ENCODE assay signal across 8 mouse cellular contexts in genomic region chr4:33147825-33148224, GRCm38 (mm10). TPM values are rescaled to one million over a fixed set of nuclear protein-coding genes. Genes with fewer than 3 reads are reported as not detected.
DNase-seq lines count a peak whose midpoint lies in the region; ATAC-seq and TF ChIP-seq lines count a peak whose summit lies in the region.

No protein-coding gene starts in this region.

- 0% methylated on average over 2 of the region's 2 CpGs for WGBS in kidney, adult 2 months
- 10% methylated on average over 2 of the region's 2 CpGs for WGBS in kidney, embryonic 14.5 days

- no peak overlapping the region for H3K27ac ChIP-seq in kidney, adult 2 months (ENCODE audit: insufficient read depth, low read depth, low read length)
- no peak overlapping the region for H3K27ac ChIP-seq in kidney, embryonic 14.5 days (ENCODE audit: low read depth, low read length)

- no peak overlapping the region for H3K4me3 ChIP-seq in kidney, adult 2 months (ENCODE audit: insufficient read depth, low read depth, low read length)
- no peak overlapping the region for H3K4me3 ChIP-seq in kidney, embryonic 14.5 days (ENCODE audit: low read length)

- no peaks in the 10 kb centered on the region for H3K4me1 ChIP-seq in kidney, adult 2 months (ENCODE audit: control insufficient read depth, insufficient read depth, low read length)
- no peaks in the 10 kb centered on the region for H3K4me1 ChIP-seq in kidney, embryonic 14.5 days (ENCODE audit: control insufficient read depth, insufficient read depth, low read length)

- no peak for TF ChIP-seq POLR2A in kidney, adult 2 months (IDR thresholded peaks at IDR 0.05; ENCODE audit: low read depth, low read length)

- no peak overlapping the region for H3K4me2 ChIP-seq in kidney, embryonic 14.5 days (replicated peaks; ENCODE audit: low read depth, low read length)

- no peak for ATAC-seq in kidney, embryonic 14.5 days (ENCODE audit: low FRiP score, low TSS enrichment)

- 0 out of 2 replicates have a peak, but pooled peaks have one; percentile 13 for TF ChIP-seq CTCF in kidney, adult 2 months (conservative IDR thresholded peaks at IDR 0.05; ENCODE audit: insufficient read depth, insufficient read length, low read depth, low read length)

- no peaks in the 10 kb centered on the region for H3K27me3 ChIP-seq in kidney, adult 2 months (replicated peaks; ENCODE audit: control insufficient read depth, insufficient read depth, low read length)
- peaks cover 4% of the 10 kb centered on the region; the same call in 1 of the 2 replicates for H3K27me3 ChIP-seq in kidney, embryonic 14.5 days (ENCODE audit: control insufficient read depth, insufficient read depth, low read length)

- DNase-seq in kidney, adult 2 months, result peak; percentile 47
- peak; percentile 47 to 63 for DNase-seq in CD8-positive naive resting alpha-beta T cell, adult 2 months (ENCODE audit: low read depth in 2 of 2, low spot score in 2 of 2)
- peak; percentile 69 for DNase-seq in ZHBTc4 (ENCODE audit: low read depth, low spot score)
- DNase-seq in embryo, embryonic 11.5 days (ENCODE audit: low read depth, low spot score), result peak; percentile 30
- peak; percentile 8 for DNase-seq in layer of hippocampus, adult 9-11 months
- peak; percentile 77 for DNase-seq in retina, embryonic 14.5 days (ENCODE audit: low spot score)
- no peak for DNase-seq in Muller cell, postnatal 12 days (ENCODE audit: inconsistent ontology term)

- H3K9me3 ChIP-seq in kidney, embryonic 14.5 days (ENCODE audit: control insufficient read depth, low read length), result no peaks in the 10 kb centered on the region

- H3K9ac ChIP-seq in kidney, embryonic 14.5 days (ENCODE audit: low read depth, low read length), result no peak overlapping the region

- no peaks in the 10 kb centered on the region for H3K36me3 ChIP-seq in kidney, adult 2 months (ENCODE audit: control insufficient read depth, insufficient read depth, low read length)
- no peaks in the 10 kb centered on the region for H3K36me3 ChIP-seq in kidney, embryonic 14.5 days (ENCODE audit: control insufficient read depth, insufficient read depth, low read length)

RNA-seq across cellular contexts. Expression of gene Gabrr1, which starts 15.5 kb away (rescaled TPM):
- not detected in 2 replicates for polyA plus RNA-seq in kidney, adult 2 months (2012; rRNA removed)
- not detected in 2 replicates for polyA plus RNA-seq in kidney, embryonic 14.5 days (2014; fragmentation: Nextera tagmentation; extraction: Ambion mirVana)

RNA-seq across cellular contexts. Expression of gene Pm20d2, which starts 41.7 kb away (rescaled TPM):
- 3.9 and 5.2 TPM in 2 replicates for polyA plus RNA-seq in kidney, adult 2 months (2012; rRNA removed)
- 0.70 and 1.1 TPM in 2 replicates for polyA plus RNA-seq in kidney, embryonic 14.5 days (2014; fragmentation: Nextera tagmentation; extraction: Ambion mirVana)
